Mouse (Mus musculus) heart, embryonic 14.5 days (tissue): ENCODE results near the gene Kif26b. TPM values are rescaled to one million over a fixed set of nuclear protein-coding genes. Genes with fewer than 3 reads are reported as not detected.

ENCODE experiments used
- ATAC-seq: fragments of 200-750 bp; cut with Nextera tagmentation; 2 replicates; pipeline ENCODE4 v1.8.0; 2017; ENCODE audit warnings: low read depth, moderate TSS enrichment; ENCODE audit not compliant: insufficient number of reproducible peaks, insufficient read depth, low FRiP score
- H3K27ac ChIP-seq, 2 experiments: fragments of 200-500 bp in 1 of 2; fragments of 300-500 bp in 1 of 2; sonication (generic) in 1 of 2; replicated peaks in 1 of 2; 2 replicates each; pipeline ENCODE4 v1.5.1; 2012 to 2014; ENCODE audit warnings: low read depth in 2 of 2, low read length in 2 of 2, control low read depth in 1 of 2, mild to moderate bottlenecking in 1 of 2, mixed read lengths in 1 of 2; ENCODE audit not compliant: control insufficient read depth in 1 of 2, insufficient read depth in 1 of 2
- H3K27me3 ChIP-seq: fragments of 300-500 bp; sonication (generic); 2 replicates; pipeline ENCODE4 v1.6.1; 2014; ENCODE audit warnings: mild to moderate bottlenecking, low read length, control low read depth; ENCODE audit not compliant: control insufficient read depth, insufficient read depth
- H3K36me3 ChIP-seq: fragments of 300-500 bp; sonication (generic); 2 replicates; pipeline ENCODE4 v1.6.1; 2014; ENCODE audit warnings: mild to moderate bottlenecking, control low read depth, low read length, mixed read lengths; ENCODE audit not compliant: control insufficient read depth, insufficient read depth
- H3K4me1 ChIP-seq, 2 experiments: fragments of 200-500 bp in 1 of 2; fragments of 300-500 bp in 1 of 2; sonication (generic) in 1 of 2; 2 replicates each; pipeline ENCODE4 v1.6.1; 2012 to 2014; ENCODE audit warnings: low read length in 2 of 2, control low read depth in 1 of 2, mixed read lengths in 1 of 2; ENCODE audit not compliant: control insufficient read depth in 2 of 2, insufficient read depth in 2 of 2
- H3K4me2 ChIP-seq: fragments of 300-500 bp; sonication (generic); 2 replicates; pipeline ENCODE4 v1.6.1; 2014; ENCODE audit warnings: mild to moderate bottlenecking, low read length
- H3K4me3 ChIP-seq, 2 experiments: fragments of 200-500 bp in 1 of 2; fragments of 300-500 bp in 1 of 2; sonication (generic) in 1 of 2; 2 replicates each; pipeline ENCODE4 v1.5.1; 2012 to 2014; ENCODE audit warnings: low read length in 2 of 2, mild to moderate bottlenecking in 2 of 2, control low read depth in 1 of 2, low read depth in 1 of 2, moderate library complexity in 1 of 2; ENCODE audit not compliant: control insufficient read depth in 1 of 2, insufficient read depth in 1 of 2
- H3K9ac ChIP-seq: fragments of 300-500 bp; sonication (generic); 2 replicates; pipeline ENCODE4 v1.6.1; 2014; ENCODE audit warnings: mild to moderate bottlenecking, low read length
- H3K9me3 ChIP-seq: fragments of 300-500 bp; sonication (generic); 2 replicates; pipeline ENCODE4 v1.6.1; 2016; ENCODE audit warnings: low read length, control low read depth; ENCODE audit not compliant: control insufficient read depth
- WGBS: fragments of 180-500 bp; shearing (Covaris S2); extraction: QIAGEN DNeasy Blood & Tissue Kit; methylation state at CpG from one replicate; pipeline ENCODE4 v1.1.7; 2014; 5-methylcytosine and 5-hydroxymethylcytosine counted together
- polyA plus RNA-seq: library from polyadenylated mRNA; unstranded; fragments of >200 nt; fragmentation: Nextera tagmentation; extraction: Ambion mirVana; gene quantifications from 2 replicates; pipeline ENCODE4 v1.2.1, GENCODE M21; 2014

Gene Kif26b
- polyA plus RNA-seq, 1 experiment from 2014 or later = 14.4 TPM

- H3K4me3 ChIP-seq = no peak overlapping the region
- peaks cover 4 to 14% of the 10 kb centered on the region in 2 experiments for H3K4me1 ChIP-seq
- no peak overlapping the region for H3K9ac ChIP-seq
- H3K27ac ChIP-seq = no peak overlapping the region
- H3K4me2 ChIP-seq = no peak overlapping the region
- ATAC-seq = no peak
- WGBS = 61% methylated on average over 8 of the region's 8 CpGs
- no peaks in the 10 kb centered on the region for H3K9me3 ChIP-seq
- H3K27me3 ChIP-seq = no peaks in the 10 kb centered on the region
- H3K36me3 ChIP-seq = peaks cover 14% of the 10 kb centered on the region
Observed at GRCm38 (mm10) chr1:178684991-178685680, 156.2 kb downstream of the Kif26b start.

- Histone ChIP-seq H3K27ac (no peak overlapping the region), H3K4me2 (no peak overlapping the region), H3K9ac (no peak overlapping the region), H3K9me3 (no peaks in the 10 kb centered on the region), H3K4me3 (no peak overlapping the region), H3K36me3 (no peaks in the 10 kb centered on the region; the same call in 1 of the 2 replicates), H3K4me1 (peaks cover 7 to 16% of the 10 kb centered on the region in 2 experiments), H3K27me3 (no peaks in the 10 kb centered on the region)
- no peak for ATAC-seq
Observed at GRCm38 (mm10) chr1:178686881-178687280, 158.0 kb downstream of the Kif26b start.

- Histone ChIP-seq H3K9me3 (no peaks in the 10 kb centered on the region), H3K36me3 (no peaks in the 10 kb centered on the region), H3K4me1 (peaks cover 8 to 17% of the 10 kb centered on the region in 2 experiments), H3K4me3 (no peak overlapping the region), H3K27ac (no peak overlapping the region), H3K9ac (no peak overlapping the region), H3K27me3 (no peaks in the 10 kb centered on the region), H3K4me2 (no peak overlapping the region)
- 52% methylated on average over 4 of the region's 4 CpGs for WGBS
- no peak for ATAC-seq
Observed at GRCm38 (mm10) chr1:178689512-178689911, 160.6 kb downstream of the Kif26b start.

- 93% methylated on average over 3 of the region's 3 CpGs for WGBS
- Histone ChIP-seq H3K27me3 (no peaks in the 10 kb centered on the region), H3K4me1 (peaks cover 8 to 9% of the 10 kb centered on the region in 2 experiments), H3K27ac (no peak overlapping the region), H3K9ac (no peak overlapping the region), H3K4me3 (no peak overlapping the region), H3K9me3 (no peaks in the 10 kb centered on the region), H3K36me3 (no peaks in the 10 kb centered on the region), H3K4me2 (no peak overlapping the region)
- ATAC-seq = no peak
Observed at GRCm38 (mm10) chr1:178691679-178692078, 162.8 kb downstream of the Kif26b start.

- WGBS = 77% methylated on average over 4 of the region's 4 CpGs
- no peak overlapping the region for H3K27ac ChIP-seq
- no peak overlapping the region for H3K9ac ChIP-seq
Observed at GRCm38 (mm10) chr1:178700102-178700501, 171.2 kb downstream of the Kif26b start.

GRCm38 (mm10) chr1:178703496-178703895 is 174.6 kb downstream of the Kif26b start:
- no peaks in the 10 kb centered on the region for H3K27me3 ChIP-seq
- 63% methylated on average over 8 of the region's 8 CpGs for WGBS
- H3K4me2 ChIP-seq = no peak overlapping the region
- H3K27ac ChIP-seq = no peak overlapping the region
- ATAC-seq = no peak
- peaks cover 0 to 9% of the 10 kb centered on the region in 2 experiments; a peak in 2 of 4 replicates for H3K4me1 ChIP-seq
- H3K9me3 ChIP-seq = no peaks in the 10 kb centered on the region
- H3K9ac ChIP-seq = no peak overlapping the region
- no peaks in the 10 kb centered on the region for H3K36me3 ChIP-seq
- H3K4me3 ChIP-seq = no peak overlapping the region

More at GRCm38 (mm10) chr1:178700102-178700501, 171.2 kb downstream of the Kif26b start:
- Histone ChIP-seq H3K9me3 (no peaks in the 10 kb centered on the region), H3K4me1 (peaks cover 0 to 6% of the 10 kb centered on the region in 2 experiments; a peak in 1 of 4 replicates), H3K4me3 (no peak overlapping the region), H3K4me2 (no peak overlapping the region), H3K27me3 (no peaks in the 10 kb centered on the region), H3K36me3 (no peaks in the 10 kb centered on the region)
- no peak for ATAC-seq

- Histone ChIP-seq H3K36me3 (no peaks in the 10 kb centered on the region), H3K27me3 (no peaks in the 10 kb centered on the region), H3K4me1 (peaks cover 4 to 12% of the 10 kb centered on the region in 2 experiments; a peak in 3 of 4 replicates), H3K4me3 (no peak overlapping the region), H3K9ac (no peak overlapping the region), H3K9me3 (no peaks in the 10 kb centered on the region), H3K27ac (no peak overlapping the region), H3K4me2 (no peak overlapping the region)
- no peak for ATAC-seq
- WGBS = 67% methylated on average over 7 of the region's 7 CpGs
Observed at GRCm38 (mm10) chr1:178707925-178708351, 179.0 kb downstream of the Kif26b start.

- Histone ChIP-seq H3K36me3 (no peaks in the 10 kb centered on the region), H3K9ac (no peak overlapping the region), H3K27me3 (no peaks in the 10 kb centered on the region), H3K4me2 (no peak overlapping the region), H3K4me1 (peaks cover 4 to 12% of the 10 kb centered on the region in 2 experiments; a peak in 3 of 4 replicates), H3K4me3 (no peak overlapping the region), H3K27ac (no peak overlapping the region), H3K9me3 (no peaks in the 10 kb centered on the region)
- ATAC-seq = no peak
- 75% methylated on average over 1 of the region's 1 CpGs for WGBS
Observed at GRCm38 (mm10) chr1:178708356-178708755, 179.4 kb downstream of the Kif26b start.
